Comparison of ENCODE assay signal across 17 mouse cellular contexts in the genomic region with DNA sequence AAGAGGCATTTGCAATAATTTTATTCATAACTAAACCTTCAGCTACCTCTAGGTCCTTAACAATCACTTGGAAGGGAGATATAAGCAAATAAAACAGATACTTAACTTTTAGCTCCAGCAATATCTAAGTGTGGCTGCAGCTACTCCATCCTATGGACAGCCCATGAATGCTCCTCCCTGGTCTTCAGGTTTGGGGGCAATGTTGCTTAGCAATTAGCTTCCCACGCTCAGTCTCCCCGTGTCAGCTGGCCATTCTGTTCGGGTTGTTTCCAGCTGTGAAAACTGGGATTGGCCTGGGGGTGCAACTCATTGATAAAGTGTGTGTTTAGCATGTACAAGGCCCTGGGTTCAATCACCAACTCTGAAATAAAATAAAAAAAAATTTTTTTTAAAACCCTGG.
"Had no signal": no experiment of that assay in that cellular context is flagged by ENCODE, and none has a peak within 500 bp of the region (broad histone marks: within the 10 kb centered on the region; RNA-seq: fewer than 3 reads in every experiment).

No protein-coding gene starts in this region.

- H3K4me3 ChIP-seq: midbrain, embryonic 10.5 days; midbrain, embryonic 12.5 days; myocyte; neural tube, embryonic 12.5 days had no signal

- DNase-seq: lung, adult 18-20 months; lung, embryonic 14.5 days; lung, postnatal 10 days; lung, postnatal 4 days; midbrain, embryonic 14.5 days; right cerebral cortex, adult 18-20 months; right cerebral cortex, postnatal 25 days; right cerebral cortex, postnatal 4 days; spleen, adult 18-20 months; thymus, adult 18-20 months; thymus, postnatal 14 days; thymus, postnatal 36 days had no signal

- H3K27me3 ChIP-seq: neural tube, embryonic 12.5 days had no signal

- H3K4me2 ChIP-seq: lung, embryonic 14.5 days; midbrain, embryonic 12.5 days; neural tube, embryonic 12.5 days had no signal

- H3K36me3 ChIP-seq: midbrain, embryonic 10.5 days; midbrain, embryonic 12.5 days; neural tube, embryonic 12.5 days had no signal

- H3K4me1 ChIP-seq: neural tube, embryonic 12.5 days had no signal

- H3K9me3 ChIP-seq: midbrain, embryonic 10.5 days; midbrain, embryonic 12.5 days had no signal

- H3K27ac ChIP-seq: midbrain, embryonic 10.5 days; midbrain, embryonic 12.5 days; neural tube, embryonic 12.5 days had no signal

- ATAC-seq: midbrain, embryonic 16.5 days had no signal

- H3K9ac ChIP-seq: lung, embryonic 14.5 days; midbrain, embryonic 12.5 days; neural tube, embryonic 12.5 days had no signal
